Mouse (Mus musculus): ENCODE data around the gene Rbm4b.

- TF ChIP-seq POLR2A (IDR thresholded peaks at IDR 0.05; ENCODE audit: control insufficient read depth in 1 of 2, insufficient read depth in 1 of 2, low read depth in 1 of 2, low read length in 2 of 2, poor library complexity in 1 of 2) (no peak), ETS1 (IDR thresholded peaks at IDR 0.05; ENCODE audit: low read depth, low read length) (no peak), CTCF (IDR thresholded peaks at IDR 0.05 in 2 of 3, conservative IDR thresholded peaks at IDR 0.05 in 1 of 3; ENCODE audit: control insufficient read depth in 1 of 3, insufficient read depth in 1 of 3, low read depth in 2 of 3, low read length in 3 of 3, poor library complexity in 1 of 3, severe bottlenecking in 1 of 3) (no peak), ZNF384 (IDR thresholded peaks at IDR 0.05; ENCODE audit: low read depth, low read length) (no peak), HCFC1 (IDR thresholded peaks at IDR 0.05; ENCODE audit: low read depth, low read length) (no peak), NELFE (IDR thresholded peaks at IDR 0.05; ENCODE audit: low read depth, low read length) (no peak), MEF2A (IDR thresholded peaks at IDR 0.05; ENCODE audit: extremely low read depth, insufficient replicate concordance, low read depth, low read length, poor library complexity, severe bottlenecking) (no peak), TAL1 (IDR thresholded peaks at IDR 0.05; ENCODE audit: low read length) (no peak), MAX (IDR thresholded peaks at IDR 0.05; ENCODE audit: low read length) (no peak), TCF12 (IDR thresholded peaks at IDR 0.05; ENCODE audit: low read depth, low read length) (no peak), JUND (IDR thresholded peaks at IDR 0.05; ENCODE audit: low read depth, low read length) (no peak), EP300 (IDR thresholded peaks at IDR 0.05; ENCODE audit: low read depth in 1 of 2, low read length in 2 of 2) (no peak), GATA1 (IDR thresholded peaks at IDR 0.05; ENCODE audit: low read depth, low read length) (no peak)
Observed at GRCm38 (mm10) chr19:4711098-4711600, 45.1 kb upstream of the Rbm4b start, which contains the start of gene Sptbn2.
